Mouse (Mus musculus): ENCODE results near the gene Bcl2l11.

DNA sequence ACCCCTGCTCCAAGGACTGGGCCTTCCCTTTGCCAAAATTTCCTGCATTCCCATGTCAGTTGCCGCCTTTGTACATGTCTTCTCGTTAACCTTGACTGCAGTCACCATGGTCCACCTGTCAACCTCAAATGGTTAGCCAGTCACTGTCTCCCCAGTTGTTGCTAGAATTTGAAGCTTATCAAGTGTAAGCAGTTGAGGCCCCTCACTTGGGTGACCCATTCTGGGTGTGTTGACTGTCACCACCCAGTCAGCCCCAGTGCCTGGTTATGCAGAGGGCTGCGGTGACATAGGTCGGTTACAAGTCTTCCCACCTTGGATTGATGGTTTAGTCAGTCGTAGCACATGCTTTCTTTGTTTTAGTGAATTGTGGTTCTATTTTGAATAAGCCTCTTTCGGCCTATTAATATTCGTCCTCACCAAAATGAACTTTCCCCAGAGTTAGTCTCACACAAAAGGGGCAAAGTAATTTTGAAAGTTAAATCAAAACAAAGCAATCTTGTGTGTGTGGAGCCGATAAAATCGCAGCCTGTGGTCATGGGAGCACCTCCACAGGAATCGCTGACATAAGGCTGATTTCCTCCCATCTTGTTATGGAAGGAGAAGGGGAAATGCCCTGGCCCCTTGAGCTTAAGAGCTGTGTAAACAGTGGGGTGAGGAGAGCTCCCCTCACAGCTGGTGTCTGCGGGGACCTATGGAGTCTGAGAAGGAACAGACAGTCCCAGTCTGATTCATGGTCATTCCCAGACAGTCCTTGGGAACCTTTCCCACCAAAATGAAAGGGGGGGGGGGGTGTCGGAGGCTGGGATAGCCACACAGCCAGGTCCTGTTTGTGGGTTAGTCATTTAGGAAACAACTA, 30.9 kb downstream of the Bcl2l11 start:
- no peak for TF ChIP-seq CTCF (IDR thresholded peaks at IDR 0.05)
- no peak for TF ChIP-seq POLR2A (IDR thresholded peaks at IDR 0.05; ENCODE audit: insufficient read depth, low read depth, low read length)
- TF ChIP-seq EP300 (IDR thresholded peaks at IDR 0.05; ENCODE audit: insufficient read depth, low read depth, low read length): no peak
